Mouse (Mus musculus) ES-Bruce4 (cell line): ENCODE results near the gene Fubp3.

Experiments used
- CTCF ChIP-seq: IDR thresholded peaks from one replicate; pipeline ENCODE4 v1.8.1; 2011; ENCODE audit warnings: low read depth, low read length
- EP300 ChIP-seq: IDR thresholded peaks from 2 replicates; pipeline ENCODE4 v1.6.1; 2011; ENCODE audit warnings: low read depth, low read length; ENCODE audit not compliant: insufficient read depth
- POLR2A ChIP-seq: IDR thresholded peaks from one replicate; pipeline ENCODE4 v1.8.1; 2011; ENCODE audit warnings: low read length; ENCODE audit not compliant: insufficient read depth

- TF ChIP-seq POLR2A: no peak
- TF ChIP-seq CTCF: no peak
- TF ChIP-seq EP300: no peak
Observed at GRCm38 (mm10) chr2:31607555-31607954, 35.1 kb downstream of the Fubp3 start.
